Mouse (Mus musculus) left cerebral cortex, adult 2 months (tissue): ENCODE measurements around the gene Crtam. TPM values are rescaled to one million over a fixed set of nuclear protein-coding genes. Genes with fewer than 3 reads are reported as not detected.

ENCODE experiments used
- DNase-seq, 2 experiments: peaks; one replicate each; pipeline ENCODE4 v3.0.0; 2021 to 2022; ENCODE audit warnings: low spot score in 2 of 2, mixed read lengths in 1 of 2; ENCODE audit errors: extremely low spot score in 1 of 2
- H3K27ac ChIP-seq: fragments of 200-600 bp; 2 replicates; pipeline ENCODE4 v1.8.1; 2022
- H3K4me3 ChIP-seq: fragments of 200-600 bp; 2 replicates; pipeline ENCODE4 v1.8.1; 2022
- CTCF ChIP-seq: fragments of 200-600 bp; IDR thresholded peaks from 2 replicates; pipeline ENCODE4 v1.8.1; 2022; ENCODE audit warnings: antibody characterized with exemption, mild to moderate bottlenecking, moderate library complexity
- intact Hi-C: fragments of 180-260 bp; cut with DNase I; formaldehyde crosslinking; loops from one replicate; pipeline ENCODE4 v1.15.1; 2025
- total RNA-seq, 2 experiments: library from RNA; stranded (reverse); gene quantifications; 2 replicates each; pipeline ENCODE4 v1.2.3; 2021

Crtam gene
- total RNA-seq, 2 experiments from 2014 or later: 0.18 TPM; not detected in 1

GRCm38 (mm10) chr9:40949039-40949615 is 55.3 kb downstream of the Crtam start:
- no peak overlapping the region for H3K4me3 ChIP-seq
- intact Hi-C loops: no loop called here
- no peak for TF ChIP-seq CTCF

GRCm38 (mm10) chr9:40948473-40948872 is 56.0 kb downstream of the Crtam start:
- DNase-seq: no peak
- intact Hi-C loops: no loop called here
- TF ChIP-seq CTCF: no peak; the same call in 1 of the 2 replicates
- no peak overlapping the region for H3K4me3 ChIP-seq
- H3K27ac ChIP-seq: no peak overlapping the region

More at GRCm38 (mm10) chr9:40949039-40949615, 55.3 kb downstream of the Crtam start:
- no peak for DNase-seq
- no peak overlapping the region for H3K27ac ChIP-seq

- Histone ChIP-seq H3K27ac (no peak overlapping the region), H3K4me3 (no peak overlapping the region)
- DNase-seq: no peak
- no peak for TF ChIP-seq CTCF
- intact Hi-C loops: no loop called here
Observed at GRCm38 (mm10) chr9:40947131-40947530, 57.3 kb downstream of the Crtam start.

- Histone ChIP-seq H3K27ac (no peak overlapping the region), H3K4me3 (no peak overlapping the region)
- intact Hi-C loops: no loop called here
- TF ChIP-seq CTCF: peak; percentile 39
- no peak for DNase-seq
Observed at GRCm38 (mm10) chr9:40937425-40937824, 67.0 kb downstream of the Crtam start.

GRCm38 (mm10) chr9:40933323-40933722 is 71.1 kb downstream of the Crtam start:
- H3K4me3 ChIP-seq: no peak overlapping the region
- TF ChIP-seq CTCF: no peak
- intact Hi-C loops: no loop called here
- no peak for DNase-seq
- no peak overlapping the region for H3K27ac ChIP-seq

GRCm38 (mm10) chr9:40927351-40927980 is 77.0 kb downstream of the Crtam start:
- Histone ChIP-seq H3K4me3 (no peak overlapping the region), H3K27ac (no peak overlapping the region)
- DNase-seq: no peak
- TF ChIP-seq CTCF: no peak
- intact Hi-C loops: no loop called here

Other genes with a start within 250 kb of the Crtam start
- gene Hspa8, start 203.6 kb downstream of the Crtam start, total RNA-seq: 1,000 to 10,000 TPM; 2,321 to 2,378 TPM
- gene Bsx, start 130.5 kb downstream of the Crtam start, total RNA-seq: not detected
- under 1 TPM; 0.61 to 0.68 TPM for gene Jhy, start 40.5 kb downstream of the Crtam start, total RNA-seq
- gene Ubash3b, start 157.1 kb upstream of the Crtam start, total RNA-seq: 10 to 100 TPM; 23.5 to 26.7 TPM